ENCODE assay signal across 20 mouse cellular contexts in genomic region chr10:26239090-26239489, GRCm38 (mm10). TPM values are rescaled to one million over a fixed set of nuclear protein-coding genes. Genes with fewer than 3 reads are reported as not detected.
"Had no signal": no experiment of that assay in that cellular context is flagged by ENCODE, and none has a peak within 500 bp of the region (broad histone marks: within the 10 kb centered on the region; RNA-seq: fewer than 3 reads in every experiment).

No protein-coding gene starts in this region.

- ATAC-seq: liver, embryonic 12.5 days; midbrain, embryonic 16.5 days had no signal

- H3K4me2 ChIP-seq: liver, embryonic 12.5 days; midbrain, embryonic 12.5 days; neural tube, embryonic 13.5 days; neural tube, embryonic 15.5 days had no signal

- DNase-seq: midbrain, embryonic 14.5 days; retina, postnatal 1 day; right cerebral cortex, adult 18-20 months; right cerebral cortex, postnatal 25 days; right cerebral cortex, postnatal 4 days; spleen, adult 18-20 months; thymus, adult 18-20 months; thymus, postnatal 14 days; thymus, postnatal 36 days had no signal

- H3K27ac ChIP-seq: liver, embryonic 12.5 days; liver, embryonic 14.5 days; midbrain, embryonic 10.5 days; midbrain, embryonic 12.5 days; neural tube, embryonic 13.5 days; neural tube, embryonic 15.5 days had no signal

- H3K27me3 ChIP-seq: liver, embryonic 12.5 days; midbrain, embryonic 12.5 days; neural tube, embryonic 13.5 days; neural tube, embryonic 15.5 days had no signal

- H3K4me1 ChIP-seq: liver, embryonic 12.5 days; midbrain, embryonic 10.5 days; midbrain, embryonic 12.5 days; neural tube, embryonic 13.5 days; neural tube, embryonic 15.5 days had no signal

- H3K4me3 ChIP-seq: liver, embryonic 12.5 days; midbrain, embryonic 10.5 days; midbrain, embryonic 12.5 days; myocyte; neural tube, embryonic 13.5 days; neural tube, embryonic 15.5 days had no signal

- H3K9me3 ChIP-seq: liver, embryonic 12.5 days; midbrain, embryonic 10.5 days; midbrain, embryonic 12.5 days; neural tube, embryonic 13.5 days; neural tube, embryonic 15.5 days had no signal

- H3K36me3 ChIP-seq: liver, embryonic 12.5 days; midbrain, embryonic 10.5 days; midbrain, embryonic 12.5 days; neural tube, embryonic 13.5 days; neural tube, embryonic 15.5 days had no signal

- H3K9ac ChIP-seq: liver, embryonic 12.5 days; liver, embryonic 14.5 days; midbrain, embryonic 12.5 days; neural tube, embryonic 13.5 days; neural tube, embryonic 15.5 days had no signal

RNA-seq across cellular contexts. Expression of gene Samd3, which starts 9.6 kb away (rescaled TPM):
- polyA plus RNA-seq: liver, embryonic 12.5 days; liver, embryonic 14.5 days; liver, embryonic 16.5 days; neural tube, embryonic 13.5 days; neural tube, embryonic 15.5 days; small intestine, adult 2 months; stomach, embryonic 14.5 days had no signal
